Mouse (Mus musculus): Measurements from ENCODE around the gene Hbp1. TPM values are rescaled to one million over a fixed set of nuclear protein-coding genes. Genes with fewer than 3 reads are reported as not detected.
A peak's percentile ranks its signal among the peaks of the same experiment; 100 is the strongest.

The Hbp1 gene
- polyA plus RNA-seq, 1 experiment from 2014 or later, result 146 TPM

DNA sequence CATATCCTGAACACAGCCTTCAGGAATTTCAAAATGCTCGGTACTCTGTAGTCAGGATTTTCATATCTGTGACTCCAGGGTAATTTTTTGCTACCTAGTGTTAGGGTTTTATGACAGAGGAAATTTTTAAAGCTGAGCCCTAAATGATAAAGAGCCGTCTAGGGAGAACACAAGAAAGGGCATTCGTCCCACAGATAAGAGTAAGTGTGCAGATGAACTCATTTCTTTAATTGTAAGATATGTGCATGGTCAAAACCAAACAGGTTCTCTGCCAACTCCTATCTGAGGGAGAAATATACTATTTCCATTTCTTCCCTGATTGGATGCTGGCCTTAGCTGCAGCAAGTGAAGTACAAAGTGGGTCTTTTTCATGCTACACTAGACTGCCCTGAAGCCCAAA, 26.2 kb downstream of the Hbp1 start:
- Histone ChIP-seq H3K9ac (ENCODE audit: low read length) (no peak overlapping the region), H3K9me3 (ENCODE audit: control insufficient read depth, low read length) (no peaks in the 10 kb centered on the region), H3K27ac (ENCODE audit: low read length) (no peak overlapping the region), H3K36me3 (ENCODE audit: control insufficient read depth, insufficient read depth, low read length) (peaks cover 29% of the 10 kb centered on the region), H3K4me1 (replicated peaks; ENCODE audit: control insufficient read depth, insufficient read depth, low read length) (no peaks in the 10 kb centered on the region), H3K4me3 (ENCODE audit: low read length) (no peak overlapping the region), H3K4me2 (ENCODE audit: low read depth, low read length) (no peak overlapping the region), H3K27me3 (ENCODE audit: control insufficient read depth, insufficient read depth, low read depth, low read length) (no peaks in the 10 kb centered on the region)
- ATAC-seq (ENCODE audit: low read depth), result no peak
- WGBS, result 81% methylated on average over 3 of the region's 3 CpGs

DNA sequence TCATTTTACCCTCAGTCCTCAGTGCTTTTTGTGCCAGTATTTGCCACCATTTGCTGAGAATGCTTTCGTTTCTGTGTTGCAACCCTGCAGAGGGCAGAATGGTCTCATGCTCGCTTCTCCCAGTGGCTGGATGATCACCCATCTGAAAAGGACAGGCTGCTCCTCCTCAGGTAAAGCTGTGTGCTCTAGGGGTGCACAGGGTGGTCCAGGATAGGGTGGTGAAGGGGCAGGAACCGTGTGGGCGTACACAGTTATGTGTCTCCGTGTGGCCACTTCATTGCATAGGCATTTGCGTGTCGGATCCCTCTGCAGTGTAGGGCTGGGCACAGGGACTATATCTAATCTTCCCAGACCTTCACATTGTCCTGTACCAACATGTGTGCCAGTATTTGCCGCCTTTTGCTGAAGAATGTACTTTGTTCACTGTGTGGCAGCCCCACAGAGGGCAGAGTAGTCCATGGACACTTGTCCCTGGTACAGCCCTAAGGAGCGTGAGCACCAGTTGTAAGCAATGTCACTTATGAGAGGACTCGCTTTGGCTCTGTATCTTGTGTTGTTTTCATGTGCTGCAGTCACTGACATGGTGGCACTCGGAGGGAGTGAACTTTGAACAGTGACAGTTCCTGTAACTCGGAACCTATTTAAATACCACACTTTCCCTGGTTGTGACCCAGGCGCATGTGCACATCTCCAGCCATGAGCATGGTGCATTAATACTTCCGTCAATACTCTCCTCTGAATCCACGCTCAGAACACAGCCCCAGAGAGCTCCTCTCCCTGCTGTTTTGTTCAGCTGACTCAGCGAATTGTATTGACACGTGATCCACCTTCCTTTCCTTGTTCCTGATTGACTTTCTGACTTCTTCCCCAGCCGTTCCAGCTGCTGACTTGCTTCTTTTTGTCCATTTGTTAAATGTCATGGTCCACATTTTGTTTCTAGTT, 29.6 kb downstream of the Hbp1 start:
- no peaks in the 10 kb centered on the region for H3K4me1 ChIP-seq (replicated peaks; ENCODE audit: control insufficient read depth, insufficient read depth, low read length)
- peaks cover 12% of the 10 kb centered on the region for H3K36me3 ChIP-seq (ENCODE audit: control insufficient read depth, insufficient read depth, low read length)
- no peaks in the 10 kb centered on the region for H3K27me3 ChIP-seq (ENCODE audit: control insufficient read depth, insufficient read depth, low read depth, low read length)
- H3K4me2 ChIP-seq (ENCODE audit: low read depth, low read length), result no peak overlapping the region
- H3K9ac ChIP-seq (ENCODE audit: low read length), result no peak overlapping the region
- no peaks in the 10 kb centered on the region for H3K9me3 ChIP-seq (ENCODE audit: control insufficient read depth, low read length)
- no peak overlapping the region for H3K27ac ChIP-seq (ENCODE audit: low read length)
- WGBS, result 82% methylated on average over 18 of the region's 18 CpGs
- no peak overlapping the region for H3K4me3 ChIP-seq (ENCODE audit: low read length)
- no peak for ATAC-seq (ENCODE audit: low read depth)

DNA sequence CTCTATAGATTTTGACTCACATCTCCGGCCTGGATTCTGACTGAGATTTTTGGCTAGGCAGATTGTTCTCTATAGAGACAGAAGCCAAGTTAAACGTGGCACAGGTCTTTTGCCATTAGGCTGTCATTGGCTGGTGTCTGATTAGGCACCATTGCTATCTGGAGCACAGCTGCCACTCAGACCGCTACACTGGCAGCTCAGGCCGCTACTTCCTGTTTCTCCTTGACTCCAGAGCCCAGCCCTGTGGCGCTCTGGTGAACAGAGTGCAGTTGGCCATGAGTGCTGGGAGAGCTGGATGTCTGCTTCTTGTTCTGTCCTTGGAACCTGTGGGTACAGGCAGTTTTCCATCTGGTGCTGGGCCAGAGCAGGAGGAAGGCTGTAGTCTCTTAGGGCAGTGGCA, 33.1 kb downstream of the Hbp1 start:
- ATAC-seq (ENCODE audit: low read depth), result peak; percentile 43; the same call in 1 of the 2 replicates
- no peak overlapping the region for H3K4me2 ChIP-seq (ENCODE audit: low read depth, low read length)
- no peak overlapping the region for H3K27ac ChIP-seq (ENCODE audit: low read length)
- H3K4me3 ChIP-seq (ENCODE audit: low read length), result no peak overlapping the region
- no peaks in the 10 kb centered on the region for H3K9me3 ChIP-seq (ENCODE audit: control insufficient read depth, low read length)
- no peaks in the 10 kb centered on the region for H3K4me1 ChIP-seq (replicated peaks; ENCODE audit: control insufficient read depth, insufficient read depth, low read length)
- H3K9ac ChIP-seq (ENCODE audit: low read length), result no peak overlapping the region
- WGBS, result 71% methylated on average over 5 of the region's 5 CpGs
- H3K36me3 ChIP-seq (ENCODE audit: control insufficient read depth, insufficient read depth, low read length), result no peaks in the 10 kb centered on the region
- no peaks in the 10 kb centered on the region for H3K27me3 ChIP-seq (ENCODE audit: control insufficient read depth, insufficient read depth, low read depth, low read length)

DNA sequence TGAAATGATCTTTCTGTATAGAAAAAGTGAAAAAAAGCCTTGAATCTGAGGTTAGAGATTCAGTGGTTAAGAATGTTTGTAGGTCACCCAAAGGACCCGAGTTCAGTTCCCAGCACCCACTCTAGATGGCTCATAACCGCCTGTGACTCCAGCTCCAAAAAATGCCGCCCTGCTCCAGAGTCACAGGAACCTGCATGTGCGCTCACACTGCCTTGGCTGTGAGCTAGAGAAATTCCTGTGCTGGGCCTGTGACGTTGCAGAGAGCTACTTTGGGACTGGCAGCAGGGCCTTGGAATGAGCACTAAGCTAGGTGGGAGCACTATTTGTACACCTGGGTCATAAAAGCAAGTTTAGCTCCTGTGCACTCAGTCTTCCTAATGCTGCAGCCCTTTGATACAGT, 33.6 kb downstream of the Hbp1 start:
- H3K9ac ChIP-seq (ENCODE audit: low read length), result no peak overlapping the region
- H3K9me3 ChIP-seq (ENCODE audit: control insufficient read depth, low read length), result no peaks in the 10 kb centered on the region
- no peaks in the 10 kb centered on the region for H3K27me3 ChIP-seq (ENCODE audit: control insufficient read depth, insufficient read depth, low read depth, low read length)
- 96% methylated on average over 5 of the region's 5 CpGs for WGBS
- no peak overlapping the region for H3K4me2 ChIP-seq (ENCODE audit: low read depth, low read length)
- no peaks in the 10 kb centered on the region for H3K4me1 ChIP-seq (replicated peaks; ENCODE audit: control insufficient read depth, insufficient read depth, low read length)
- ATAC-seq (ENCODE audit: low read depth), result no peak
- no peak overlapping the region for H3K27ac ChIP-seq (ENCODE audit: low read length)
- H3K36me3 ChIP-seq (ENCODE audit: control insufficient read depth, insufficient read depth, low read length), result no peaks in the 10 kb centered on the region
- no peak overlapping the region for H3K4me3 ChIP-seq (ENCODE audit: low read length)

DNA sequence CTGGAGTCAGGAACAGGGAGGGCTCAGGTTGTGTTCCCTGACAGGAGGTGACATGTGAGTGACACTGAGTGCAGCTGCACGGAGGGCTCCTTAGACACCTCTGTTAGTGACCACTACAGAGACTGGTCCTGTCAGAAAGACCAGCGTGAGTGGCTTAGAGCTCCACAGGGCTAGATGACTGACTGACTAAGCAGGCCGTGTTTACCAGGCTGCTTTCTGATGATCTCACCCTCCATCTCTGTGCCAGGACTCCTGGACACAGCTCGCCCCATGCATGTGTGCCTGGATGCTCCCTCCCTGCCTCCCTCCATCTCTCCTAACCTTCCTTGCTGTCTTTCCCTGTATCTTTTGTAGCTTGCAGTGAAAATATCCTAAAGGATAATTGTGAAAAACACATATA, 36.7 kb downstream of the Hbp1 start:
- no peak overlapping the region for H3K27ac ChIP-seq (ENCODE audit: low read length)
- ATAC-seq (ENCODE audit: low read depth), result no peak
- H3K9ac ChIP-seq (ENCODE audit: low read length), result no peak overlapping the region
- no peak overlapping the region for H3K4me3 ChIP-seq (ENCODE audit: low read length)
- no peaks in the 10 kb centered on the region for H3K27me3 ChIP-seq (ENCODE audit: control insufficient read depth, insufficient read depth, low read depth, low read length)
- H3K4me1 ChIP-seq (replicated peaks; ENCODE audit: control insufficient read depth, insufficient read depth, low read length), result no peaks in the 10 kb centered on the region
- H3K9me3 ChIP-seq (ENCODE audit: control insufficient read depth, low read length), result no peaks in the 10 kb centered on the region
- no peaks in the 10 kb centered on the region for H3K36me3 ChIP-seq (ENCODE audit: control insufficient read depth, insufficient read depth, low read length)
- H3K4me2 ChIP-seq (ENCODE audit: low read depth, low read length), result no peak overlapping the region
- WGBS, result 40% methylated on average over 4 of the region's 4 CpGs

DNA sequence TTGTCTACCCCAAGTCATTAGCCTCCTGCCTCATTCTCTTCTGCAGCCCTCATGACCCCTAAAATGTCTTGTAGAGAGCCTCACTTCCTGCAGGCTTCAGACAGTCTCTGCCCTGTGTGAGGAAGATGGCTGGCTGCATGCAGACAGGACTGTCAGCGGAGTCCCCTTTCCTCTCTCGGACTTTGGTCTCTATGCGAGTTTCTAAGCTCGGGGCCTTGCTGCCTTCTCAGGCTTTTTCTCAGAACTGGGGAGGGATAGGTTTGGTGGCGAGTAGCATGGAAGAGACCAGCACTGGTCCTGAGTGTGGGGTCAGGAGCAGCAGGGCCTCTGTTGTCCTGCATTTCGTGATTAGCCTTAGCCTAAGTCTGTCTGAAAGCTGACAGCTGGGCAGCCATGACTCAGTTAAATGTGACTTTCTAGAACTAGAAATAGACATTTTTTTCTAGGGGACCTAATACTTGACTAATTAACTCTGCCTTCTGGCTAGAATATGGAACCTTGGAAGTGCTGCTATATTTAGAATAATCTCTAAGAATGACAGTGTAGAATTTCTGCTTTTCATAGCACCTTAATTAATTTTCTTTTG, 37.3 kb downstream of the Hbp1 start:
- no peak for ATAC-seq (ENCODE audit: low read depth)
- H3K27me3 ChIP-seq (ENCODE audit: control insufficient read depth, insufficient read depth, low read depth, low read length), result no peaks in the 10 kb centered on the region
- H3K4me2 ChIP-seq (ENCODE audit: low read depth, low read length), result no peak overlapping the region
- H3K4me1 ChIP-seq (replicated peaks; ENCODE audit: control insufficient read depth, insufficient read depth, low read length), result no peaks in the 10 kb centered on the region
- H3K27ac ChIP-seq (ENCODE audit: low read length), result no peak overlapping the region
- H3K4me3 ChIP-seq (ENCODE audit: low read length), result no peak overlapping the region
- H3K9ac ChIP-seq (ENCODE audit: low read length), result no peak overlapping the region
- no peaks in the 10 kb centered on the region for H3K36me3 ChIP-seq (ENCODE audit: control insufficient read depth, insufficient read depth, low read length)
- no peaks in the 10 kb centered on the region for H3K9me3 ChIP-seq (ENCODE audit: control insufficient read depth, low read length)
- WGBS, result 72% methylated on average over 6 of the region's 6 CpGs

DNA sequence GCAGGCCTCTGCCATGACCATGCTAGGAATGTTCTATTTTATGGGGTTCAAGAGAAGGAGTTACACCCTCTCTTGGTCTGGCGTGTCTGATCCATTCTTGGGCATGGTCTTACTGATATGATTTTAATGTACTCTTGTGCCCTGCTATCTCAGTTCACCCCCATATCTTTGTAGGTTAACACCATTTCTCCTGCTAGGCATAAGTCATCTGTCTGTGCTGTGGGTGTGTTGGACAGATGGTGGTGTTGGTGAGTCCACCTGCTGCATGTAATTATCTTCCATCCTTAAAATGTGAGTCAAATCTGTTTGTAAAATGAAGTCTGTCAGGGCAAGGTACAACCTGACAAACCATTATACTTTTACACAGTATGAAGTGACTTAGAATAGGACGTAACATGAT, 42.9 kb downstream of the Hbp1 start:
- H3K9ac ChIP-seq (ENCODE audit: low read length), result no peak overlapping the region
- 92% methylated on average over 2 of the region's 2 CpGs for WGBS
- no peak for ATAC-seq (ENCODE audit: low read depth)
- no peaks in the 10 kb centered on the region for H3K4me1 ChIP-seq (replicated peaks; ENCODE audit: control insufficient read depth, insufficient read depth, low read length)
- no peaks in the 10 kb centered on the region for H3K27me3 ChIP-seq (ENCODE audit: control insufficient read depth, insufficient read depth, low read depth, low read length)
- no peak overlapping the region for H3K4me3 ChIP-seq (ENCODE audit: low read length)
- H3K27ac ChIP-seq (ENCODE audit: low read length), result no peak overlapping the region
- no peak overlapping the region for H3K4me2 ChIP-seq (ENCODE audit: low read depth, low read length)
- no peaks in the 10 kb centered on the region for H3K36me3 ChIP-seq (ENCODE audit: control insufficient read depth, insufficient read depth, low read length)
- no peaks in the 10 kb centered on the region for H3K9me3 ChIP-seq (ENCODE audit: control insufficient read depth, low read length)

DNA sequence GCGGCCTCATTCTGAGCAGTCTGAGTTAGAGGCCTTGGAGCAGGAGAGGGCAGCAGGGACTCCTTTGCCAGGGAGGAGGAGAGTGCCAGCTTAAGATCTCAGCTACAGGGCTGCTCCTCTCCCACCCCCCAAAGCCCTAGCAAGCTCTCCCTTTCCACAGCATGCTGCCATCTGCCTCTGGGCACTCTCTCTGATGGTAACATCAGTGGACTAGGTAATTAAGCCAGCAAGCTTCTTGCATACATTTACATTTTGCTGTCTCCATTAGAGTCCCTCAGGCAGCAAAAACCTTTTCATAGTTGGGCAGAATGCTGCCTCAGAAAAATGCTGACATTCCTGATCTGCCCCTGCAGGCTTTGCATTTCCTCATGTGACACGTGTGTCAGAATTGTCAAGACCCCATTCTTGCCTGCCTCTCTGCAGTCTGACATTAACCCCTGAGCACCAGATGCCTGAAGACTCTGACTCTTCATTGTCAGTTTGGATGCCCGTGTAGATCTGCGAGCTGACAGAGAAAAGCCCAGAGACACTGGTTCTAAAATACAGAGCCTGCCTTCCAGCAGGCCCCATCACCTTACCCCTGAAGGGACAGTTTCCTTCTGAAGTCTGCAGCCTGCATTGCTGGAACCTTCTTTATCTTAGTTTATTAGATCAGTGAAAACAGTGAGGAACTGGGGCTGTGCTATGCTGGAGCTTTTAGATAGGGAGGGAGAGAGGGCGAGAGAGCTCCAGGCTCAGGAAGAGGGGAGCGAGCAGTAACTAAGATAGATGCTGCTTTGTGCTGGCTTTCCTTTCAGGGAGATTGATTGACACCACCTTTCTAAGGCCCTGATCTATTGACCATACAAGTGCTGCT, 44.4 kb downstream of the Hbp1 start:
- no peak overlapping the region for H3K4me3 ChIP-seq (ENCODE audit: low read length)
- H3K36me3 ChIP-seq (ENCODE audit: control insufficient read depth, insufficient read depth, low read length), result no peaks in the 10 kb centered on the region
- no peak overlapping the region for H3K27ac ChIP-seq (ENCODE audit: low read length)
- H3K4me2 ChIP-seq (ENCODE audit: low read depth, low read length), result no peak overlapping the region
- H3K4me1 ChIP-seq (replicated peaks; ENCODE audit: control insufficient read depth, insufficient read depth, low read length), result no peaks in the 10 kb centered on the region
- no peaks in the 10 kb centered on the region for H3K9me3 ChIP-seq (ENCODE audit: control insufficient read depth, low read length)
- no peaks in the 10 kb centered on the region for H3K27me3 ChIP-seq (ENCODE audit: control insufficient read depth, insufficient read depth, low read depth, low read length)
- WGBS, result 62% methylated on average over 6 of the region's 6 CpGs
- no peak overlapping the region for H3K9ac ChIP-seq (ENCODE audit: low read length)
- no peak for ATAC-seq (ENCODE audit: low read depth)

DNA sequence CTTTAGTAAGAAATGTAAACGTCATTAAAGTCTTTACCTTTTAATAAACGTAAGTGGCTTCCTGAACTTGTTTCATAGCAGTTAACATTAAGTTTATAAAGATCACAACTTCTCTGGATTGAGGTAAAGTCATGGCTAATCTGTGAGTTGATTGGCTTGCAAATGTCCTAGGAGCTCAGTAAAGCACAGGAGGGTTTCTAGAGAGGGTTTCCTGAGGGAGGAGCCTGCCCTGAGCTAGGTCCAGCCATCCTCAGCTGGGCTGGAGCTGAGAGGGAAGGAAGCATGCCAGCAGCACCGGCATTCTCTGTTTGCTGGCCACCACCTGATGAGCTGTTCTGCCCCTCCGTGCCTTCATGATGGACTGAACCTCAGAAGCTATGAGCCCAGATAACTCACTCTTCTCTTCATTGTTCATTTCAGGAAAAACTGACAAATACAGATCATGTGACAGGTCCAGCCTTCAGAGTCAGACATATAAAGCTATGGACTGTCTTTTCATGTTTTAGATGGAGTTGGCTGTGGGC, 49.9 kb downstream of the Hbp1 start:
- H3K9me3 ChIP-seq (ENCODE audit: control insufficient read depth, low read length), result no peaks in the 10 kb centered on the region
- H3K4me3 ChIP-seq (ENCODE audit: low read length), result no peak overlapping the region
- 81% methylated on average over 4 of the region's 4 CpGs for WGBS
- no peak overlapping the region for H3K9ac ChIP-seq (ENCODE audit: low read length)
- no peaks in the 10 kb centered on the region for H3K36me3 ChIP-seq (ENCODE audit: control insufficient read depth, insufficient read depth, low read length)
- H3K27me3 ChIP-seq (ENCODE audit: control insufficient read depth, insufficient read depth, low read depth, low read length), result no peaks in the 10 kb centered on the region
- peaks cover 6% of the 10 kb centered on the region; the same call in 1 of the 2 replicates for H3K4me1 ChIP-seq (replicated peaks; ENCODE audit: control insufficient read depth, insufficient read depth, low read length)
- no peak overlapping the region for H3K4me2 ChIP-seq (ENCODE audit: low read depth, low read length)
- H3K27ac ChIP-seq (ENCODE audit: low read length), result no peak overlapping the region
- no peak for ATAC-seq (ENCODE audit: low read depth)

Measured in lung, embryonic 16.5 days (tissue).